Mouse (Mus musculus) small intestine, adult 2 months (tissue): ENCODE data around the gene Nlrc3. TPM values are rescaled to one million over a fixed set of nuclear protein-coding genes. Genes with fewer than 3 reads are reported as not detected.
"Not testable (repeated sequence)": the region's sequence is repeated elsewhere in the genome, so short reads cannot be mapped to it uniquely, and the experiment has no call there.

Experiments
- H3K27ac ChIP-seq: fragments of 200-500 bp; 2 replicates; pipeline ENCODE4 v1.5.1; 2012; ENCODE audit warnings: low read depth, low read length, control low read depth, inconsistent platforms; ENCODE audit not compliant: insufficient read depth
- H3K27me3 ChIP-seq: fragments of 200-500 bp; 2 replicates; pipeline ENCODE4 v1.6.1; 2012; ENCODE audit warnings: mild to moderate bottlenecking, moderate library complexity, low read length, inconsistent platforms; ENCODE audit not compliant: control insufficient read depth, insufficient read depth
- H3K36me3 ChIP-seq: fragments of 200-500 bp; 2 replicates; pipeline ENCODE4 v1.6.1; 2012; ENCODE audit warnings: mild to moderate bottlenecking, low read length, control low read depth, inconsistent platforms; ENCODE audit not compliant: control insufficient read depth, insufficient read depth
- H3K4me1 ChIP-seq: fragments of 200-500 bp; 2 replicates; pipeline ENCODE4 v1.6.1; 2012; ENCODE audit warnings: low read length, inconsistent platforms, mixed read lengths; ENCODE audit not compliant: control insufficient read depth, insufficient read depth, insufficient read length
- H3K4me3 ChIP-seq: fragments of 200-500 bp; 2 replicates; pipeline ENCODE4 v1.5.1; 2012; ENCODE audit warnings: low read depth, mild to moderate bottlenecking, control low read depth, inconsistent platforms, low read length, moderate library complexity
- CTCF ChIP-seq: fragments of 200-500 bp; IDR thresholded peaks from 2 replicates; pipeline ENCODE4 v1.5.1; 2012; ENCODE audit warnings: low read depth, mild to moderate bottlenecking, control low read depth, inconsistent platforms, low read length, moderate library complexity, mixed read lengths; ENCODE audit not compliant: insufficient replicate concordance, insufficient read length; ENCODE audit errors: extremely low read depth
- POLR2A ChIP-seq: fragments of 200-500 bp; IDR thresholded peaks from 2 replicates; pipeline ENCODE4 v1.6.1; 2012; ENCODE audit warnings: low read depth, mild to moderate bottlenecking, control low read depth, inconsistent platforms, low read length, moderate library complexity
- WGBS: fragments of 180-500 bp; shearing (Covaris S2); methylation state at CpG from one replicate; pipeline ENCODE4 v1.1.7; 2018; 5-methylcytosine and 5-hydroxymethylcytosine counted together
- polyA plus RNA-seq: library from polyadenylated mRNA; depleted of rRNA; stranded (reverse); fragments of >200 nt; gene quantifications from 2 replicates; pipeline ENCODE4 v1.2.3, GENCODE M21; 2012; rRNA removed

Nlrc3 gene
- 6.1 and 9.9 TPM in 2 replicates for polyA plus RNA-seq

DNA sequence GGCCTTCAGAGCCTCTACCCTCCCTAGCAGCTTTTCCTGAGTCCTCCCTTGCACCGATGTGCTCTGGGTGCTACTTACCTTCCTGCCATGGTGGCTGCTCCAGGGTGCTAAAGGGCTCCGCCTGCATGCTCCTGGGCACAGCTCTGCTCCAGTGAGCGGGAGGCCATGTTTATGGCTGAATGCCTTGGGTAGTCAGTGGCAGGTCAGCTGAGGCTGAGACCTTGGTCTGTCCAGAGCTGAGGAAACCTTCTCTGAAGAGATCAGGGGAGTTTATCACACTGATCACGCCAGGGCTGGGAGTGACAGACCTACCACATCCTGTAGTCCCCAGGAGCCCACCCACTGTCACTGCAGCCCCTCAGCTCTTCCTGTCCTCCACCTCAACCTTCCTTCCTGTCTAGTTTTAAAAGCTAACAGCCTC is at the start of gene Nlrc3:
TSS of gene Nlrc3 (minus strand) at position 382 of the 421 bp plus-strand sequence.
- peaks cover 29% of the 10 kb centered on the region for H3K36me3 ChIP-seq
- H3K4me1 ChIP-seq, result peaks cover 10% of the 10 kb centered on the region
- no peaks in the 10 kb centered on the region for H3K27me3 ChIP-seq
- TF ChIP-seq CTCF (no peak), POLR2A (no peak)
- H3K4me3 ChIP-seq, result peak within 1 kb of the TSS; percentile 55
- peak within 1 kb of the TSS; percentile 25; the same call in 1 of the 2 replicates for H3K27ac ChIP-seq
- 60% methylated on average over 4 of the region's 4 CpGs for WGBS

DNA sequence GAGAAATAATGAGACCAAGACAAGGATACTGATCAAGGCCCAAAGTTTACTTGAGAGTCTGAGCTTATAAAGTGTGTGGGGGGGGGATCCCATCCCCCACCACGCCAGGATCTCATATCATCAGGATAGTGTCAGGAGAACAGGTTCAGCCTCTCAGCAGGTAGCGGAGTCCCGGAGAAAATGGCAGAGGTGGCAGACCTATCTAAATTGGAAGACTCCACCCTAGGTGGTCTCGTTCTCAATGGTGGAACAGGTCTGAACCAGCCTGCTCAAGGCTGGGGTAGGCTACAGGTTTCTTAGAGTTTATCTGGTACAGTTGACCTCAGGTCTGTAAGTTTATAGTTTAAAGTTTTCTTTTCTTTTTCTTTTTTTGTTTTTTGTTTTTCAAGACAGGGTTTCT is 46.3 kb upstream of the Nlrc3 start:
- no peaks in the 10 kb centered on the region for H3K27me3 ChIP-seq
- no peak for TF ChIP-seq POLR2A
- TF ChIP-seq CTCF, result no peak
- no peaks in the 10 kb centered on the region for H3K36me3 ChIP-seq
- H3K4me1 ChIP-seq, result peaks cover 10% of the 10 kb centered on the region; the same call in 1 of the 2 replicates
- no peak overlapping the region for H3K27ac ChIP-seq
- H3K4me3 ChIP-seq, result no peak overlapping the region
- WGBS, result 74% methylated on average over 4 of the region's 4 CpGs

DNA sequence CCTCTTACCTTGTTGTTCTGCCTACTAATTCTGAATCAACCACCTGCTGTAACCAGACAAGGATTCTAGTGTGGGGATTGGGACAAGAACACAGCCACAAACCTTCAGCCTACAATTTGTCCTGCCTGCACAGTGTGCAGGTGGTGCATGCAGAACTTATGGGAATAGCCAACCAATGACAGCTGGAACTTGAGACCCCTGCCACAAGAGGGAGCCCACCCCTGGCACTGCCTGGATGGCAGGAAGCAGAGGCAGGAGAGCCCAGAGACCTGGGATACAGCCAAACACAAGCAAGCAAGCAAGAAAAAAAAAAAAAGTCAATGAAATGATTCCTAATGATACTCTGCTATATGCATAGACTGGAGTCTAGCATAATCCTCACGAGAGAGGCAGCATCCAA is 44.8 kb upstream of the Nlrc3 start:
- no peaks in the 10 kb centered on the region for H3K27me3 ChIP-seq
- H3K4me3 ChIP-seq, result no peak overlapping the region
- H3K36me3 ChIP-seq, result no peaks in the 10 kb centered on the region
- no peak overlapping the region for H3K27ac ChIP-seq
- no peaks in the 10 kb centered on the region for H3K4me1 ChIP-seq
- 77% methylated on average over 1 of the region's 1 CpGs for WGBS
- TF ChIP-seq CTCF (no peak), POLR2A (no peak)

DNA sequence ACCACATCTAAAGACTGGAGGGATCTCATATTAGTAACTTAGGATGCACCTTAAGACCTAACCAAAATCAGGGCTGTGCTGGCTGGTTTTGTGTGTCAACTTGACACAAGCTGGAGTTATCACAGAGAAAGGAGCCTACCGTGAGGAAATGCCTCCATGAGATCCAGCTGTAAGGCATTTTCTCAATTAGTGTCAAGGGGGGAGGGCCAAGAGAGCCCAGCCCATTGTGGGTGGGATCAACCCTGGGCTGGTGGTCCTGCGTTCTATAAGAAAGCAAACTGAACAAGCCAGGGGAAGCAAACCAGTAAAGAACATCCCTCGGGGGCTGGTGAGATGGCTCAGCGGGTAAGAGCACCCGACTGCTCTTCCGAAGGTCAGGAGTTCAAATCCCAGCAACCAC is 41.0 kb upstream of the Nlrc3 start:
- WGBS, result 81% methylated on average over 6 of the region's 6 CpGs
- H3K27ac ChIP-seq, H3K4me3 ChIP-seq, H3K27me3 ChIP-seq, H3K36me3 ChIP-seq: not testable (repeated sequence)
- H3K4me1 ChIP-seq, result peaks cover 13% of the 10 kb centered on the region; the same call in 1 of the 2 replicates

DNA sequence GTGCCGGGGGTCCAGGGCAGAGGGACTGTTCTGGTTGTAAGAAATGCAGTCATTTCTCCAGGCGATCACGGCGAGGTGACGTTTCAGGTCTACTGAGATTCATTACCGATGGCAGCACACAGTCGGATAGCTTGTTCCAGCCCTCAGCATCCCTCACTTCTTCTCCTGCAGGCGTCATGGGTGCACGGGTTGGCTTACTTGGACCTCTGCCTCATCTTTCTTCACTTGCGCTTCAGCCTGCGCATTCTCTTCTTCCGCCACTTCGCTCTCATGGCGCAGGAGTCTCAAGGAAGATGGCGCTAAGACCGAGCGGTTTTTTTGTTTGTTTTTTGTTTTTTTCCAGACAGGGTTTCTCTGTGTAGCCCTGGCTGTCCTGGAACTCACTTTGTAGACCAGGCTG is 40.4 kb upstream of the Nlrc3 start:
- H3K4me1 ChIP-seq, result peaks cover 14% of the 10 kb centered on the region; the same call in 1 of the 2 replicates
- not testable (repeated sequence) for H3K27ac ChIP-seq, H3K4me3 ChIP-seq, H3K27me3 ChIP-seq, H3K36me3 ChIP-seq
- WGBS, result 82% methylated on average over 17 of the region's 17 CpGs

DNA sequence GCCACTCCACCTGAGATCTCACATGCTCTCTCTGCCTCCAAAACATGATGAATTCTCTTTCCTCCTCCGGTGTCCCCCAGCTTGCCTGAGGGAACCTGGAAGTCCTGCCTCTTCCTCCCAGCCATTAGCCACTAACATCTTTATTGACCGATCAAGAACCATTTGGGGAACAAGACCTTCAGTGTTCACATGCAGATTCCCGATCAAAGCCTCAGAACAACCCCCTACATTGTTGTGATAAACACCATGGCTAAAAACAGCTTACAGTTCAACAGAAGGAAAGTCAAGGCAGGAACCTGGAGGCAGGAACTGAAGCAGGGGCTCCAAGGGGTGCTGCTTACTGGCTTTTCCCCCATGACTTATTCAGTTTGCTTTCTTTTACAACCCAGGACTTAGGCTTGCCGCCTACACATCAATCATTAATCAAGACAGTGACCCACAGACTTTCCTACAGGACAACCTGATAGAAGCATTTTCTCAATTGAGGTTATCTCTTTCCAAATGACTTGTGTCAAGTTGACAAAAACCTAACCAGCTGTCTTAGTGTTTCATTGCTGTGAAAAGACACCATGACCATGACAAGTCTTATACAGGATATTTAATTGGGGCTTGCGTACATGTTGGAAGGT is 37.7 kb upstream of the Nlrc3 start:
- TF ChIP-seq POLR2A, result no peak
- no peak for TF ChIP-seq CTCF
- no peak overlapping the region for H3K4me3 ChIP-seq
- no peaks in the 10 kb centered on the region for H3K27me3 ChIP-seq
- H3K27ac ChIP-seq, result peak overlapping the region; percentile 60; the same call in 1 of the 2 replicates
- H3K4me1 ChIP-seq, result peaks cover 14% of the 10 kb centered on the region; the same call in 1 of the 2 replicates
- no peaks in the 10 kb centered on the region for H3K36me3 ChIP-seq
- WGBS, result 83% methylated on average over 5 of the region's 5 CpGs

DNA sequence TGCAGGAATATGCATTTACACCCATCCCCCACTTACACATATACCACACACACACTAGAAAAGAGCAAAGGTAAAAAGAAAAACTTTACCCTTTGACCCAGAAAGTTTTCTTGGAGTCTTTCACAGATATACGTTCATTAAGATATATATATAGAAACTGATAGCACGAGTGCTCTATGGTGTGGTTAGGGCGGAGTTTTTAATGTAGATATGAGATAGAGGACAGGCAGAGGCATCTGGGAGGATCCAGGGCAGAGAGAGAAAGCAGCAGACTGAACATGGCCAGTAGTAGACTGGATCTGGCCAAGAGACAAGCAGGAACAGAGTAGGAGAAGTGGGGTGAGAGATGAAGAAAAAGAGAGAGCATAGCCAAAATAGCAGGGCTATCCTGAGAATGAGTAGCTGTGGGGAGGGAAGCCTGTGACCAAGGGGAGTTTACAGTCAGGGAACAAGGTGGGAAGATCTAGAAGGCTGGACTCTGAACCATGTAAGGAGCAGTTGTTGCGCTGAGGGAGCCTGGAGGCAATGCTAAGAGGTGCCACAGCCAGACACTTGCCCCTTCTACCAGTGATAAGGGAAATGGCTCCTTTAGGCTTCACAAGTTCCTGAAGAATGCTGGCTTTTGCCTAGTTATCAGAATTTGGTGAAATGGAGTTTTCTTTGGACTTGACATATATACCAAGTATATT is 36.6 kb upstream of the Nlrc3 start:
- TF ChIP-seq POLR2A (no peak), CTCF (no peak)
- Histone ChIP-seq H3K27ac (peak overlapping the region; percentile 85), H3K36me3 (no peaks in the 10 kb centered on the region), H3K4me1 (peaks cover 14% of the 10 kb centered on the region; the same call in 1 of the 2 replicates), H3K27me3 (no peaks in the 10 kb centered on the region), H3K4me3 (no peak overlapping the region)
- WGBS, result 31% methylated on average over 4 of the region's 4 CpGs
